Mouse (Mus musculus): ENCODE measurements at regions not wholly inside any gene's neighbourhood (a gene's known extent, or its start where the extent isn't known, plus 50 kb on each side); places are given as distances from the start of the nearest gene placed in this dataset.
A peak's percentile ranks its signal among the peaks of the same experiment; 100 is the strongest.

- DNase-seq: no peak
Measured at GRCm38 (mm10) chr6:22442591-22442990, 86.5 kb upstream of the Fam3c start.

DNA sequence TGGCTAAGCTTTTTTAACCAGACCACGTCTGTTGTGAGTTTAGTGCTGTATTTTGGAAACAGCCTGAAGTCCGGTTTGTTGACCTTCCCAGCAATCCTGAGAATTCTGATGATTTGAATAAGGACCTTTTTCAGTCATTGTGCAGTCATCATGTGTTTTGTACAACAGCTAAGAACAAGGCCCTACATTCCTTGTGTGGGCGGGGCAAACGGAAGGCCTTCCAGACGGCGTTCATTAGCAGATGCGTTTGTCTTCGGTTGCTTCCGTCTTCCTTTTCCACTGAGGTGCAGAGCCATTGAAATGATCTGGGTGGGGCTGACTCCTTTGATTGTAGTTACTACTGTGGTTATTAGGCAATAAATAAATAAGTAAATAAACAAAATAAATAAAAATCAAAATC is 83.8 kb upstream of the Fam3c start:
- no peak for DNase-seq

GRCm38 (mm10) chr6:22429026-22429425 is 73.0 kb upstream of the Fam3c start:
- no peak for DNase-seq

GRCm38 (mm10) chr6:22424161-22424807 is 68.2 kb upstream of the Fam3c start:
- DNase-seq: no peak

GRCm38 (mm10) chr6:22423070-22423980 is 67.3 kb upstream of the Fam3c start:
- peak; percentile 13 to 19 for DNase-seq

- DNase-seq: no peak
Measured at GRCm38 (mm10) chr6:22421551-22421950, 65.5 kb upstream of the Fam3c start.

- DNase-seq: no peak
Measured at GRCm38 (mm10) chr6:22418279-22418678, 62.2 kb upstream of the Fam3c start.

DNA sequence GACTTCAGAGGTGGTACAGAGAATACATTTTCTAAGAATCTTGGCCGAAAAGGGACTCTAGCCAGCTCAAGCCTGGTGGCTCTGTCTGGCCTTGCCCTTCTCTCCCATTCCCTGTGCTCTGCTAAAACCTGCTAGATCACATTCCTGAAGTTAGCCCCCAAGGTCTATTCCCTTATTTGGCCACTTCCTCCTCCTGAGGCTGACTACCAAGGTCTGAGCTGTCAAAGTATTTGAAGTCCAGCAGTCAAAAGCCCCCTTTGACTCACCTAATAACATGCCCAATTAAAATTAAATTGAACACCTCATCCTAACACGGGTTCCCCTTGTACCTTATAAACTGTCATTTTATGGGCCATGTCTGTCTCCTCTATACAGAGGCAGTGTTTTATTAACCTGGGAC is 61.1 kb upstream of the Fam3c start:
- DNase-seq: peak; percentile 22 to 51

GRCm38 (mm10) chr6:22411796-22412195 is 55.8 kb upstream of the Fam3c start:
- no peak for DNase-seq

DNA sequence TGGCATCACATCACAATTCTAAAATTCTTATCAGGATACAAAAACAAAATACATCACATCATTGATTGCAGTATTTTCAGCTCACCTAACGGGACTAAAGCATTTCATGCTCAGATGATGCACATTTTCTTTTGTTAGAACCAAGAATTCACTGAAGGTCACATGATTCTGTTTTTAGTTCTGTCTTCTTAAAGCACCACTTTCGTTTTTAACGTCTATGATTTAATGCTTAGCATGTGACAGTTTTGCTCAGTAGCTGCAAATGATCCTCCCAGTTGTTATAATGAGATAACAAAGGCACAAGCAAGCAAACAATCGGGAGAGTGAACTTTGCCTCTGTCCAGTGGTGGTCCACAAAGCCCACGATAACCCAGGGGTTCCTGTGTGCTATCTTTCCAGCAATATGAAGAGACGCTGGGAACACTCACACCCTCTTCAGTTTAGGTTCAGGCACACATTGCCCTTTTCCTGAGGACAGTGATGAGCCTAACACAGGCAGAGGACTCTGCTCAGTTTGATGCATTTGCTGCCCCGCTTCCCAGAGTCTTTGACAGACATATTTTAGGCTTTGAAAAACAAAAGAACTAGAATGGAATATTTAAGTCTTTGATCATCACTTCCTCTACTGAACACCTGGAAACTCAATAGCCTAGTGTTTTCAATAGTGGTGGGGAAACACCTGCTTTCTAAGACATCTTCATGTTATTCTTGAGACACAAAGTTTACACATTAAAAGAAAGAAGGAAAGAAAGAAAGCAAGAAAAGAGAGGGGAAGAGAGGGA is 53.0 kb upstream of the Fam3c start:
- DNase-seq: no peak

Data from kidney, postnatal 36 days (tissue).